Mouse (Mus musculus) ES-Bruce4 (cell line): Measurements from ENCODE around the gene Exoc3l. TPM values are rescaled to one million over a fixed set of nuclear protein-coding genes. Genes with fewer than 3 reads are reported as not detected.

Source experiments
- H3K27ac ChIP-seq: 2 replicates; pipeline ENCODE4 v1.5.1; 2012; ENCODE audit warnings: low read length, inconsistent platforms; ENCODE audit not compliant: insufficient read depth
- H3K27me3 ChIP-seq: 2 replicates; pipeline ENCODE4 v1.6.1; 2012; ENCODE audit warnings: mild to moderate bottlenecking, low read length, inconsistent platforms; ENCODE audit not compliant: control insufficient read depth, poor library complexity, insufficient read depth, severe bottlenecking
- H3K36me3 ChIP-seq: 2 replicates; pipeline ENCODE4 v1.6.1; 2012; ENCODE audit warnings: inconsistent platforms, mild to moderate bottlenecking, low read length, moderate library complexity; ENCODE audit not compliant: control insufficient read depth, poor library complexity, insufficient read depth, severe bottlenecking
- H3K4me1 ChIP-seq: one replicate; pipeline ENCODE4 v1.8.1; 2011; ENCODE audit warnings: low read length; ENCODE audit not compliant: control insufficient read depth, insufficient read depth
- H3K4me3 ChIP-seq: 2 replicates; pipeline ENCODE4 v1.5.1; 2011; ENCODE audit warnings: low read depth, mild to moderate bottlenecking, low read length
- H3K9ac ChIP-seq: 2 replicates; pipeline ENCODE4 v1.6.1; 2012; ENCODE audit warnings: low read depth, mild to moderate bottlenecking, inconsistent platforms; ENCODE audit not compliant: poor library complexity, severe bottlenecking
- H3K9me3 ChIP-seq: replicated peaks from 2 replicates; pipeline ENCODE4 v1.6.1; 2012; ENCODE audit warnings: mild to moderate bottlenecking, low read length, inconsistent platforms; ENCODE audit not compliant: control insufficient read depth, poor library complexity, insufficient read depth, severe bottlenecking
- CTCF ChIP-seq: IDR thresholded peaks from one replicate; pipeline ENCODE4 v1.8.1; 2011; ENCODE audit warnings: low read depth, low read length
- EP300 ChIP-seq: IDR thresholded peaks from 2 replicates; pipeline ENCODE4 v1.6.1; 2011; ENCODE audit warnings: low read depth, low read length; ENCODE audit not compliant: insufficient read depth
- POLR2A ChIP-seq: IDR thresholded peaks from one replicate; pipeline ENCODE4 v1.8.1; 2011; ENCODE audit warnings: low read length; ENCODE audit not compliant: insufficient read depth
- polyA plus RNA-seq: library from polyadenylated mRNA; stranded (reverse); fragments of >200 nt; gene quantifications from 2 replicates; pipeline ENCODE4 v1.2.4, GENCODE M21; 2011; ENCODE audit warnings: low read depth; ENCODE audit not compliant: missing spikeins, insufficient read depth, insufficient read length

The Exoc3l gene
- polyA plus RNA-seq: 2.3 and 3.7 TPM in 2 replicates

GRCm38 (mm10) chr8:105295895-105296573, at the start of gene Exoc3l:
TSS of gene Exoc3l (minus strand) at chr8:105296101.
- Histone ChIP-seq H3K36me3 (peaks cover 22% of the 10 kb centered on the region), H3K4me1 (peaks cover 6% of the 10 kb centered on the region), H3K27ac (peak within 1 kb of the TSS; percentile 21; the same call in 1 of the 2 replicates), H3K9me3 (no peaks in the 10 kb centered on the region), H3K4me3 (peak within 1 kb of the TSS; percentile 37), H3K27me3 (no peaks in the 10 kb centered on the region), H3K9ac (peak within 1 kb of the TSS; percentile 94)
- TF ChIP-seq CTCF (no peak), EP300 (no peak), POLR2A (no peak)

DNA sequence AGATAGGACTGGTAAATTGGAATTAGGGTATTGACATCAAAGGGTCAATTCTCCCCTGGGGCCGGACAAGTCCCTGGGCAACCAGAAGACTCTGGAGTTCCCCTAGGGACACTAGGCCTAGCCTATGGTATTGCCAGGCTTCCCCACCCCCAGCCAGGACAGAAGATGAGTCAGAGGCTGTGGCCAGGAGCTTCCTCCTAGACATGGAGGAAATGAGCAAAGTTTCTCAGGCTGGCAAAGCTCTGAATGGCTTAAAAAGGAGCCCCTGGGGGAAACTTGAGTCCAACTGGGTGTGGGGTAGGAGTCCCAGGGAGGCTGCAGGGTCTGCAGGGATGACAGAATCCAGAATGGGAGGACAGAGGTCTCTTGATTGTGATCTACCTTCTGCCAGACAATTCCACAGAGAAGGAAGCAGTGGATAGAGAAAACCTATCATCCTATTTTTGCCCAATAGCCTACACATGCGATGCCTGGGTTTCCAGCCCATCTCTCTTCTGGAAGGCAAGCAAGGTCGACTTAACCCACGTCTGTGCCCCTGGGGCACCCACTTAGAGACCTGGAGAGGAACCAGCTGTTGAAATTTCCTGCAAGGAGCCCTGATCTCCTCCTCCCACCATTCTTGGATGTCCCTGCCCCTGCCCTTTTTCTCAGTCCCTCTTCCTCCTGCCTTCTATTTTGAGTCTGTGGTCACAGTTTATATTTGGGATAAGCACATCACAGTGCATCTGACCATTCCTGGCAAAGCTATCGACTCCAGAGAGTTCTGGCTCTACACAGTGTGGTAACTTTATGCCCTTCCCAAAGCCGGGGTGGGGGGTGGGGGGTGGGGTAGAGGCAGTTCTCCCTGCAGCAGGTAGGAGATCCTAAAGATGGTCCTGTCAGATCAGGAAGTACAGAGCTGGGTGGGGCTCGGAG, 49.4 kb upstream of the Exoc3l start:
- H3K27me3 ChIP-seq: 0 out of 2 replicates have a peak, but pooled peaks cover 3% of the 10 kb centered on the region
- H3K4me1 ChIP-seq: peaks cover 5% of the 10 kb centered on the region
- TF ChIP-seq POLR2A: no peak
- TF ChIP-seq CTCF: no peak
- H3K9ac ChIP-seq: no peak overlapping the region
- H3K9me3 ChIP-seq: no peaks in the 10 kb centered on the region
- H3K4me3 ChIP-seq: no peak overlapping the region
- no peaks in the 10 kb centered on the region for H3K36me3 ChIP-seq
- H3K27ac ChIP-seq: no peak overlapping the region; the same call in 1 of the 2 replicates

- TF ChIP-seq EP300 (no peak), POLR2A (no peak), CTCF (no peak)
- Histone ChIP-seq H3K9me3 (no peaks in the 10 kb centered on the region), H3K27ac (no peak overlapping the region; the same call in 1 of the 2 replicates), H3K36me3 (no peaks in the 10 kb centered on the region), H3K4me3 (no peak overlapping the region), H3K27me3 (no peaks in the 10 kb centered on the region), H3K4me1 (peaks cover 6% of the 10 kb centered on the region), H3K9ac (no peak overlapping the region)
Measured at GRCm38 (mm10) chr8:105343791-105344574, 48.1 kb upstream of the Exoc3l start.

- Histone ChIP-seq H3K27ac (no peak overlapping the region), H3K9me3 (no peaks in the 10 kb centered on the region), H3K4me3 (no peak overlapping the region), H3K4me1 (peaks cover 6% of the 10 kb centered on the region), H3K27me3 (no peaks in the 10 kb centered on the region), H3K9ac (no peak overlapping the region), H3K36me3 (no peaks in the 10 kb centered on the region; the same call in 1 of the 2 replicates)
- TF ChIP-seq POLR2A (no peak), EP300 (no peak), CTCF (no peak)
Measured at GRCm38 (mm10) chr8:105342768-105343167, 46.9 kb upstream of the Exoc3l start.

GRCm38 (mm10) chr8:105341399-105341798, 45.5 kb upstream of the Exoc3l start:
- no peak overlapping the region for H3K4me3 ChIP-seq
- no peaks in the 10 kb centered on the region for H3K9me3 ChIP-seq
- TF ChIP-seq CTCF: no peak
- no peak for TF ChIP-seq EP300
- no peak for TF ChIP-seq POLR2A
- H3K4me1 ChIP-seq: peaks cover 8% of the 10 kb centered on the region
- no peaks in the 10 kb centered on the region; the same call in 1 of the 2 replicates for H3K36me3 ChIP-seq
- no peak overlapping the region for H3K27ac ChIP-seq
- no peak overlapping the region for H3K9ac ChIP-seq
- H3K27me3 ChIP-seq: no peaks in the 10 kb centered on the region
